Mouse (Mus musculus): ENCODE data around the gene Plce1. TPM values are rescaled to one million over a fixed set of nuclear protein-coding genes. Genes with fewer than 3 reads are reported as not detected.
"Not testable (repeated sequence)": the region's sequence is repeated elsewhere in the genome, so short reads cannot be mapped to it uniquely, and the experiment has no call there.

Plce1 gene
- total and polyA plus RNA-seq, 2 experiments from 2014 or later, result 5.2 to 10.0 TPM

DNA sequence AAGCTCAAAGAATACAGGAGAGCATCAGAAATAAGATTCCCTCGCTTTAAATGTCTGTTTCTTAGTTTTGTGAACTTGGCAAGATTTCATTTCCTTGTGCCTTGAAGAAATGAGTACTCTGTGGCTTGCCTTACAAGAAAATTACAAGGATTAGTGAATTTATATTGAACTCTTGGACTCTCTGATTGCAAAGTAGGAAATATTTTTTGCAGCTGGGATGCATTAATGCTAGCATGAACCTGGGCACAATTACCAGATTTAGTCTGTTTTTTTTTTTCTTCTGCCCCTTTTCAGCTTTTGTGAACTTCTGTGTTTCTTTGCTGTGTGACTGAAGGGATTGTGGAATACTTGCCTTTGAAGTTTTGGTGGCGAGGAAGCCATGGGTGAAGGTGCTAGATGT, 72.6 kb downstream of the Plce1 start:
- H3K27ac ChIP-seq, result no peak overlapping the region
- TF ChIP-seq CTCF (IDR thresholded peaks at IDR 0.05; ENCODE audit: low read depth), result no peak
- no peaks in the 10 kb centered on the region for H3K9me3 ChIP-seq (ENCODE audit: low read length)
- H3K36me3 ChIP-seq (ENCODE audit: insufficient read depth, low read length), result no peaks in the 10 kb centered on the region
- WGBS, result 80% methylated on average over 2 of the region's 2 CpGs
- DNase-seq (ENCODE audit: low spot score) (no peak), ATAC-seq (no peak)
- H3K9ac ChIP-seq (replicated peaks; ENCODE audit: low read length), result no peak overlapping the region
- no peak overlapping the region for H3K4me3 ChIP-seq (ENCODE audit: low read length)
- H3K4me2 ChIP-seq (ENCODE audit: low read depth, low read length), result no peak overlapping the region
- H3K27me3 ChIP-seq (ENCODE audit: insufficient read depth, low read length), result no peaks in the 10 kb centered on the region
- H3K4me1 ChIP-seq (ENCODE audit: insufficient read depth, low read length), result no peaks in the 10 kb centered on the region

- ATAC-seq, result no peak
- TF ChIP-seq CTCF (IDR thresholded peaks at IDR 0.05; ENCODE audit: low read depth), result no peak
- no peaks in the 10 kb centered on the region for H3K36me3 ChIP-seq (ENCODE audit: insufficient read depth, low read length)
- no peak overlapping the region for H3K9ac ChIP-seq (replicated peaks; ENCODE audit: low read length)
- H3K4me1 ChIP-seq (ENCODE audit: insufficient read depth, low read length), result no peaks in the 10 kb centered on the region
- WGBS, result 60% methylated on average over 3 of the region's 3 CpGs
- H3K4me2 ChIP-seq (ENCODE audit: low read depth, low read length), result no peak overlapping the region
- DNase-seq (ENCODE audit: low spot score), result no peak
- no peaks in the 10 kb centered on the region for H3K9me3 ChIP-seq (ENCODE audit: low read length)
- no peak overlapping the region for H3K4me3 ChIP-seq (ENCODE audit: low read length)
- no peak overlapping the region for H3K27ac ChIP-seq
- no peaks in the 10 kb centered on the region for H3K27me3 ChIP-seq (ENCODE audit: insufficient read depth, low read length)
Observed at GRCm38 (mm10) chr19:38555399-38555798, 74.5 kb downstream of the Plce1 start.

DNA sequence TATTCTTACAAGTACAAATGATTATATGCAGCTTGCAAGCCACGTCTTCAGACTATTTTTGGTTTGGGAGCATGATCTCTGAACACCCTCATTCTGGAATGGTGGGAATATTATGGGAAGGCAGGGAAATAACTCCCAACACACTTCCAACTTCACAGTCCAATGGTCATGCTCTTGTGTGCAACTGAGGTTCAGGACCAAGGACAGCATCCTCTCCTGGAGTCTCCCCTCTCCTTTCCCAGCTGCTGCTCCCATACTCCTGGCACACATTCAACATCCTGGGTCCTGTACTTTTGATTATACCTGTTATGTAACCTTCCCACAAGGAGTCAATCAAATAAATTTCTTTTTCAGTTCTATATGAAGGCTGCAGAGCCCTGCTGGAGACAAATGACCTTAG, 77.9 kb downstream of the Plce1 start:
- Histone ChIP-seq H3K9ac (replicated peaks; ENCODE audit: low read length) (no peak overlapping the region), H3K4me1 (ENCODE audit: insufficient read depth, low read length) (no peaks in the 10 kb centered on the region), H3K9me3 (ENCODE audit: low read length) (no peaks in the 10 kb centered on the region), H3K4me2 (ENCODE audit: low read depth, low read length) (no peak overlapping the region), H3K27me3 (ENCODE audit: insufficient read depth, low read length) (no peaks in the 10 kb centered on the region), H3K36me3 (ENCODE audit: insufficient read depth, low read length) (no peaks in the 10 kb centered on the region), H3K27ac (no peak overlapping the region), H3K4me3 (ENCODE audit: low read length) (no peak overlapping the region)
- no peak for ATAC-seq
- WGBS, result 81% methylated on average over 1 of the region's 1 CpGs
- no peak for TF ChIP-seq CTCF (IDR thresholded peaks at IDR 0.05; ENCODE audit: low read depth)
- DNase-seq (ENCODE audit: low spot score), result peak; percentile 41

- H3K9ac ChIP-seq (replicated peaks; ENCODE audit: low read length); H3K27me3 ChIP-seq (ENCODE audit: insufficient read depth, low read length); H3K4me1 ChIP-seq (ENCODE audit: insufficient read depth, low read length); H3K36me3 ChIP-seq (ENCODE audit: insufficient read depth, low read length); H3K27ac ChIP-seq; ATAC-seq; H3K9me3 ChIP-seq (ENCODE audit: low read length); H3K4me2 ChIP-seq (ENCODE audit: low read depth, low read length); DNase-seq (ENCODE audit: low spot score); H3K4me3 ChIP-seq (ENCODE audit: low read length): not testable (repeated sequence)
- WGBS, result 92% methylated on average over 1 of the region's 1 CpGs
Observed at GRCm38 (mm10) chr19:38561887-38562286, 81.0 kb downstream of the Plce1 start.

DNA sequence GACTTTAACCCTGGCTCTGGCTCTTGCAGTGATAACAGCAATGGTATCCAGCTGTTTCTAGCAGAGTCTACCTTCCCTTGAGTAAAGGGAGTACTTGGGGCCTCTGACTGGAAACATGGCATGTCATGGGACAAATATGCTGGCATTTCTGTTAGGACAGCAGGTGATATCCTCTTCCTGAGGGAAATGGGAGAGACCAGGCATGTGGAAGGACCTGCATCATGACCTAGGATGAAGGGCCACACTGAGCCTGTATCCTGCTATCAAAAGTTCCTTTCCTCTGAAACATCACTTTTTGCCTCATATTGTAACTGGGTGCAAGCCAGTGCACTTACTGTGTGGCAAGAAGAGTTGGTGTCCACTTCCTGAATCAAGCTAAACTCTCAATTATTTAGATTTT, 85.2 kb downstream of the Plce1 start:
- H3K4me1 ChIP-seq (ENCODE audit: insufficient read depth, low read length), result 0 out of 2 replicates have a peak, but pooled peaks cover 6% of the 10 kb centered on the region
- TF ChIP-seq CTCF (IDR thresholded peaks at IDR 0.05; ENCODE audit: low read depth), result no peak
- ATAC-seq (no peak), DNase-seq (ENCODE audit: low spot score) (no peak)
- no peaks in the 10 kb centered on the region for H3K36me3 ChIP-seq (ENCODE audit: insufficient read depth, low read length)
- H3K9ac ChIP-seq (replicated peaks; ENCODE audit: low read length), result no peak overlapping the region
- H3K9me3 ChIP-seq (ENCODE audit: low read length), result no peaks in the 10 kb centered on the region
- H3K4me3 ChIP-seq (ENCODE audit: low read length), result no peak overlapping the region
- peak overlapping the region; percentile 28; the same call in 1 of the 2 replicates for H3K27ac ChIP-seq
- peak overlapping the region; percentile 47; the same call in 1 of the 2 replicates for H3K4me2 ChIP-seq (ENCODE audit: low read depth, low read length)
- H3K27me3 ChIP-seq (ENCODE audit: insufficient read depth, low read length), result no peaks in the 10 kb centered on the region

- ATAC-seq (peak; percentile 91), DNase-seq (ENCODE audit: low spot score) (peak; percentile 72)
- Histone ChIP-seq H3K4me1 (ENCODE audit: insufficient read depth, low read length) (0 out of 2 replicates have a peak, but pooled peaks cover 6% of the 10 kb centered on the region), H3K36me3 (ENCODE audit: insufficient read depth, low read length) (no peaks in the 10 kb centered on the region), H3K27ac (peak overlapping the region; percentile 28), H3K9me3 (ENCODE audit: low read length) (no peaks in the 10 kb centered on the region), H3K4me3 (ENCODE audit: low read length) (no peak overlapping the region), H3K9ac (replicated peaks; ENCODE audit: low read length) (no peak overlapping the region), H3K4me2 (ENCODE audit: low read depth, low read length) (peak overlapping the region; percentile 47), H3K27me3 (ENCODE audit: insufficient read depth, low read length) (no peaks in the 10 kb centered on the region)
- WGBS, result 9% methylated on average over 7 of the region's 7 CpGs
- TF ChIP-seq CTCF (IDR thresholded peaks at IDR 0.05; ENCODE audit: low read depth), result peak; percentile 69
Observed at GRCm38 (mm10) chr19:38566752-38567151, 85.8 kb downstream of the Plce1 start.

- Histone ChIP-seq H3K4me3 (ENCODE audit: low read length) (no peak overlapping the region), H3K36me3 (ENCODE audit: insufficient read depth, low read length) (no peaks in the 10 kb centered on the region), H3K9me3 (ENCODE audit: low read length) (no peaks in the 10 kb centered on the region), H3K27me3 (ENCODE audit: insufficient read depth, low read length) (no peaks in the 10 kb centered on the region), H3K4me1 (ENCODE audit: insufficient read depth, low read length) (0 out of 2 replicates have a peak, but pooled peaks cover 6% of the 10 kb centered on the region), H3K27ac (peak overlapping the region; percentile 28), H3K9ac (replicated peaks; ENCODE audit: low read length) (no peak overlapping the region), H3K4me2 (ENCODE audit: low read depth, low read length) (peak overlapping the region; percentile 47; the same call in 1 of the 2 replicates)
- ATAC-seq, result 0 out of 2 replicates have a peak, but pooled peaks have one; percentile 10
- 50% methylated on average over 5 of the region's 5 CpGs for WGBS
- no peak for DNase-seq (ENCODE audit: low spot score)
- TF ChIP-seq CTCF (IDR thresholded peaks at IDR 0.05; ENCODE audit: low read depth), result no peak
Observed at GRCm38 (mm10) chr19:38567331-38567730, 86.4 kb downstream of the Plce1 start.
